Mouse (Mus musculus) erythroblast, adult 5-6 weeks (primary cell): ENCODE data around the gene Hfe. TPM values are rescaled to one million over a fixed set of nuclear protein-coding genes. Genes with fewer than 3 reads are reported as not detected.
"Not testable (repeated sequence)": the region's sequence is repeated elsewhere in the genome, so short reads cannot be mapped to it uniquely, and the experiment has no call there.

ENCODE experiments used
- ATAC-seq: replicated peaks from 2 replicates; pipeline ENCODE4 v1.8.0; 2016; ENCODE audit warnings: moderate number of reproducible peaks, mild to moderate bottlenecking, moderate TSS enrichment, inconsistent platforms; ENCODE audit not compliant: poor library complexity, low FRiP score, severe bottlenecking
- total RNA-seq, 2 experiments: library from RNA; stranded (forward) in 1 of 2; stranded (reverse) in 1 of 2; fragments of 150-400 nt in 1 of 2; fragments of 200-764, 138-1000 nt in 1 of 2; gene quantifications; 2 replicates each; pipeline versions ENCODE4 v1.2.3 to v1.2.4; 2015 to 2017; ENCODE audit warnings: low replicate concordance in 2 of 2

The Hfe gene
- total RNA-seq, 2 experiments from 2014 or later = 2.0 to 17.9 TPM

- ATAC-seq = no peak
These were observed 13.6 kb upstream of the Hfe start for GRCm38 (mm10) chr13:23724239-23724638.

GRCm38 (mm10) chr13:23717593-23718245 lies 7.1 kb upstream of the Hfe start:
- not testable (repeated sequence) for ATAC-seq

- ATAC-seq = no peak
These were observed 6.5 kb upstream of the Hfe start for GRCm38 (mm10) chr13:23717176-23717575.

- ATAC-seq = no peak
These were observed 5.8 kb upstream of the Hfe start for GRCm38 (mm10) chr13:23716261-23717042.

- ATAC-seq = no peak
These were observed 810 bp downstream of the Hfe start for GRCm38 (mm10) chr13:23709714-23710373.

GRCm38 (mm10) chr13:23708654-23709053 lies 2.0 kb downstream of the Hfe start:
- ATAC-seq = no peak

- ATAC-seq = no peak
These were observed 2.6 kb downstream of the Hfe start for GRCm38 (mm10) chr13:23708041-23708440.

- ATAC-seq = no peak
These were observed 3.9 kb downstream of the Hfe start for GRCm38 (mm10) chr13:23706771-23707170.

GRCm38 (mm10) chr13:23705751-23706356 lies 4.8 kb downstream of the Hfe start:
- ATAC-seq = no peak

- not testable (repeated sequence) for ATAC-seq
These were observed 7.9 kb downstream of the Hfe start for GRCm38 (mm10) chr13:23702801-23703200.

- ATAC-seq = no peak
These were observed 8.4 kb downstream of the Hfe start for GRCm38 (mm10) chr13:23702220-23702619.

- ATAC-seq = peak; percentile 58
These were observed 9.7 kb downstream of the Hfe start for GRCm38 (mm10) chr13:23700786-23701520.

GRCm38 (mm10) chr13:23699767-23700166 lies 10.9 kb downstream of the Hfe start:
- no peak for ATAC-seq

- no peak for ATAC-seq
These were observed 11.7 kb downstream of the Hfe start for GRCm38 (mm10) chr13:23698996-23699395.

GRCm38 (mm10) chr13:23698300-23698693 lies 12.4 kb downstream of the Hfe start, which contains the start of gene Hist1h4c:
Gene Hist1h4c (minus strand): TSS chr13:23698454.
- peak; percentile 86 for ATAC-seq

GRCm38 (mm10) chr13:23697491-23698299 lies 13.0 kb downstream of the Hfe start:
- ATAC-seq = peak; percentile 71

GRCm38 (mm10) chr13:23696061-23696474 lies 14.6 kb downstream of the Hfe start:
- 0 out of 2 replicates have a peak, but pooled peaks have one; percentile 23 for ATAC-seq

- no peak for ATAC-seq
These were observed 15.1 kb downstream of the Hfe start, which contains the start of gene Hist1h1t for GRCm38 (mm10) chr13:23695514-23695913. Gene Hist1h1t (plus strand): TSS chr13:23695814.

- ATAC-seq = no peak
These were observed 15.7 kb downstream of the Hfe start for GRCm38 (mm10) chr13:23694956-23695355.
